Mouse (Mus musculus) erythroblast, adult 5-6 weeks (primary cell): Measurements from ENCODE around the gene Rapgef4. TPM values are rescaled to one million over a fixed set of nuclear protein-coding genes. Genes with fewer than 3 reads are reported as not detected.
"Not testable (repeated sequence)": the region's sequence is repeated elsewhere in the genome, so short reads cannot be mapped to it uniquely, and the experiment has no call there.

Experiments
- ATAC-seq: replicated peaks from 2 replicates; pipeline ENCODE4 v1.8.0; 2016; ENCODE audit warnings: moderate number of reproducible peaks, mild to moderate bottlenecking, moderate TSS enrichment, inconsistent platforms; ENCODE audit not compliant: poor library complexity, low FRiP score, severe bottlenecking
- total RNA-seq, 2 experiments: library from RNA; stranded (forward) in 1 of 2; stranded (reverse) in 1 of 2; fragments of 150-400 nt in 1 of 2; fragments of 200-764, 138-1000 nt in 1 of 2; gene quantifications; 2 replicates each; pipeline versions ENCODE4 v1.2.3 to v1.2.4; 2015 to 2017; ENCODE audit warnings: low replicate concordance in 2 of 2

The Rapgef4 gene
- total RNA-seq, 2 experiments from 2014 or later, result 4.8 TPM; not detected in 1

DNA sequence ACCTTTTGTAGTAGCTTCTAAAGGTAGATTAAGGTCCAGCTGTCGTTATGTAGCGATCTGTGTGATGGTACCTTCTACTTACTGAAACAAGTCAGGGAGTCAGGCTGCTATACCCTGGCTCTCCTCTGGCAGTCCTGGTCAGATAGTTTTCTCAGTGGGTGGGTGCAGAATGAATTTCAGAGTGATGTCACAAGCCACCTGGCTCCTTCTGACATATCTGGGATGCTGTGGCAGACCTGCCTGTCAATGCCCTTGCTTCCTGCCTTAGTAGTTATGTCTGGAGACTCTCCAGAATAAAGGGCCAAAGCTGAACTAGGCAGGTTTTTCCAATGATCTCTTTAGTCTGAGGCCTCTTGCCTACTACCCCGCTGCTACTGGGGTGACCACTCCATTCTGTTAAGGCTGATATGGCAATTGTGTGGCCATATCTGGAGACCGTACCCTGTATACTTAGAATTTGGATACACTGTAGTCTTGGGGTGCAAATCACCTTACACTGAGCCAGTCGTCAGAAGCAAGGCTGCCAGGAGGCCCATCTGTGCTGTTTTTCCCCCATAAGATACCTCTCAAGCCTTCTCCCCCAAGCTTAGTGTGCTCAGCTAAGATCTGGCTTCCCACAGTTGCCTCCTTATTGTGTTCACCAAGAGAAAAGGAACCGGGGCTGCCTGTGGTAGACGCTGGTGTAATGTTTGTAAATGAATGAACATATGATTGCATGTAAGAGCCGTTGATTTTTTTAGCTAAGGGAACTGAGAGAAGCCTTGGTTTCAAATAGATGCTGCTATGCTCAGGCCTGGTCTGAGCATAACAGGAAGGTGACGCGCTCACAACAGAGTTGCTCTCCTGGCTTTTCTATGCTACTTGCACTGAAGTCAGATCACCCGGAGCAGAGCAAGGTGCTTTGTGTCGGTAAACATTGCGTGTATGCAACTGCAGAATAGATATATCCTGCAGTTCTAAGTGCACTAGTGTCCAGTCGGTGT is 159.1 kb downstream of the Rapgef4 start:
- no peak for ATAC-seq

DNA sequence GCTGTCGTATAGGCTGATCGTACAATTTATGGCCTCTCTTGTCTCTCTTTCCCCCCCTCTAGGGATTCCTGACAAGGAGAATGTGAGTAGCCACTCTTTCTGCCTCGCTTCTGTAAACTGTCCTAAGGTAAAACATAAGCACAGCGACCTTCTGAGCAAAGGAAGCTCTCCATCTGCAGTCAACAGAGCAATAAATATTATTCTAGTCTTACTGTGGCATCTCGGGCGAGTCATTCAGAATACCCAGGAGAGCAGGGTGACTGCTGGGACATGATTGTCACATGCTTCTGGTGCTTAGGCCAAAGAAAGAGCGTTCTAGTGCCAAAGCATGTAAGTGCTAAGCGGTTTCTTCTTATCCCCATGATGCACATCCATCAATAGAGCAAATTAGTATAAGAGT is 160.1 kb downstream of the Rapgef4 start:
- ATAC-seq, result no peak

DNA sequence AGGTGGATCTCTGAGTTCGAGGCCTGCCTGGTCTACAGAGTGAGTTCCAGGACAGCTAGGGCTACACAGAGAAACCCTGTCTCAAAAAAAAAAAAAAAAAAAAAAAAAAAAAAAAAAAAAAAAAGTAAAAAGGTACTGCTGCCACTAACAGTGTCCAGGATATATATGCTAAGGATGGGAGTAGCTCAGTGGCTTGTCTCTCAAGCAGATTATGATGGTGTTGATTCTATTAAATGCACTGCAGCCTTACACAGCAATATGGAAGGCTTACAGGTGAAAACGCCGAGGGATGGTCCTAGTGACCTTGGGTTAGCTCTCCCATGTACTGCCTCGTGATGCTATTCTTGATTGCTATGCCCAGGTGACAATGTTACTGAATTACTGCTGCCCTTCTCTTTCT is 160.7 kb downstream of the Rapgef4 start:
- ATAC-seq, result not testable (repeated sequence)

GRCm38 (mm10) chr2:72143413-72143812 is 162.4 kb downstream of the Rapgef4 start:
- ATAC-seq, result no peak

DNA sequence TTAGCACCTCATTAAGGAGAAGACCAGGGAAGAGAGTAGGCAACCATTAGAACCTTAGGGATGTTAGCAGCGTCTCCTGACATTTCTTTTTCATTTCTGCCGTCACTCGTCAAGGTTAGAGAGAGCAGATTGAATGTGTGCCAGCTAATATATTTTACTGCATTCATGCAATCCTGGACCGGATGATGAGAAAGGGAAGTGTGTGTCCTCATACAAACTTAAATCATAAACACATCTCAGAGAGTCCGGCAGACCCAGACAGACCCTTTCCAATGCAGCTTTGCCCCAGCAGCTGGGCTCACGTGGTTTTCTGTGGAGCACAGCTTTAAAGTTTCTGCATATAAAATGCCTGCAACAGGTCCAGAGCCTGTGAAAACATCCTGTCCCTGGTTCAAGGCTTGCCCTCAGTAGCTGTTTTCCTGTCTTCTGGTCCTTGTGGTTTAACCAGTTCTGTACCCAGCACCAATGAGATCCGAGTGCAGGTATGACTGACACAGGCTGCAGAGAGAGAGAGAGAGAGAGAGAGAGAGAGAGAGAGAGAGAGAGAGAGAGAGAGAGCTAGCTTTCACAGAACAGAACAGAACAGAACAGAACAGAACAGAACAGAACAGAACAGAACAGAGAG is 163.6 kb downstream of the Rapgef4 start:
- ATAC-seq, result no peak

- no peak for ATAC-seq
Measured at GRCm38 (mm10) chr2:72145281-72145875, 164.3 kb downstream of the Rapgef4 start.

- ATAC-seq, result no peak
Measured at GRCm38 (mm10) chr2:72146061-72146460, 165.0 kb downstream of the Rapgef4 start.

- ATAC-seq, result no peak
Measured at GRCm38 (mm10) chr2:72147246-72147645, 166.2 kb downstream of the Rapgef4 start.

DNA sequence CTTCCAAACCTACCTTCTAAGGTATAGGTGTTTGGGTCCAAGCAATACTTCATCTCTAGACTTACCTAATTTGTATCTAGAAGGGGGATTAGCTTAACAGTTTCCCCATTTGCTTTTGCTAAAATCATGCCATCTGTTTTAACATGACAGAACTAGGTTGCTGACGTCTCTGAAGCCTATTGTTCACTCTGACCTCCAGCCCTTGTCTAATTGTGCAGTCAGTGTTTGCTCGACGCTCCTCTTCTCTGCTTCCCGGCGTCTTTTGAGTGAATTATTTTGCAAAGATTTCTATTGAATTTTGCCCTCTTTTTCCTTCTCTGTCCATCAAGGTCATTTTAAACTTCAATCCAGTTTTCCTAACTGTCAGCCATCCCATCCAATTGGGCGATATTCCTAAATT is 166.7 kb downstream of the Rapgef4 start:
- ATAC-seq, result no peak

DNA sequence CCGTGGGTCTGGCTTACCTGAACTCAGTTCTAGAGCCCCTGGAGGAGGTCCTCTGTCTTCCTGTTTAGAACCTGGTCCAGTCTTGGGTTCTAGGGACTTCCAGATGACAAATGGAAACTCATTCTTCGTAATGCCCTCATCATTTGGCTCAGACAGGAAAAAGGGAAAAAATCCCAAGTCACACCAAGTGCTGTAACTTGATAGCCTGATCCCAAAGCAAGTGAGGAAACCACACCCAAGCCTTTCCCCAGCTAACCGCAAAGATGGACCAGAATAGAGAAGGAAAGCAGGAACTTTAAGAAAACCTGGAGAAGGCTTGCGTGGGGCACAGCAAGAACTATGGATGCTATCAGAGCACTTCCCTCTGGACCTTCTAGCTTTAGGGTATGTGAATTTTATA is 167.6 kb downstream of the Rapgef4 start:
- no peak for ATAC-seq

- ATAC-seq, result no peak
Measured at GRCm38 (mm10) chr2:72149059-72149458, 168.0 kb downstream of the Rapgef4 start.

- 0 out of 2 replicates have a peak, but pooled peaks have one; percentile 15 for ATAC-seq
Measured at GRCm38 (mm10) chr2:72151792-72152554, 170.9 kb downstream of the Rapgef4 start.

DNA sequence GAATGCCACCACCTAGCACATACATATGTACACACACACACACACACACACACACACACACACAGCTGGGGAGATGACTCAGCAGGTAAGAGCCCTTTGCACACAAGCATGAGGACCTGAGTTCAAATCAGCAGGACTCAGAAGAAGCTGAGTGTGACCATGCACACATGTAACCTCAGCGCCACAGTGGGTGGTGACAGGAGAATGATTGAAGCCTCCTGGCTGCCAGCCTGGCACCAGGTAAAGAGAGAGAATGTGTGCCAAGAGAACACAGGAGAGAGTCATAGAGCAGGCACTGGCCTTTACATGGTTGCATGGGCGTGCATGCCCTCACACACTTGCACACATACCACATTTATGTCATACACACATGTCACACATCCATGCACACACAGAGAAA is 171.7 kb downstream of the Rapgef4 start:
- ATAC-seq, result no peak

GRCm38 (mm10) chr2:72153851-72154250 is 172.8 kb downstream of the Rapgef4 start:
- ATAC-seq, result no peak

DNA sequence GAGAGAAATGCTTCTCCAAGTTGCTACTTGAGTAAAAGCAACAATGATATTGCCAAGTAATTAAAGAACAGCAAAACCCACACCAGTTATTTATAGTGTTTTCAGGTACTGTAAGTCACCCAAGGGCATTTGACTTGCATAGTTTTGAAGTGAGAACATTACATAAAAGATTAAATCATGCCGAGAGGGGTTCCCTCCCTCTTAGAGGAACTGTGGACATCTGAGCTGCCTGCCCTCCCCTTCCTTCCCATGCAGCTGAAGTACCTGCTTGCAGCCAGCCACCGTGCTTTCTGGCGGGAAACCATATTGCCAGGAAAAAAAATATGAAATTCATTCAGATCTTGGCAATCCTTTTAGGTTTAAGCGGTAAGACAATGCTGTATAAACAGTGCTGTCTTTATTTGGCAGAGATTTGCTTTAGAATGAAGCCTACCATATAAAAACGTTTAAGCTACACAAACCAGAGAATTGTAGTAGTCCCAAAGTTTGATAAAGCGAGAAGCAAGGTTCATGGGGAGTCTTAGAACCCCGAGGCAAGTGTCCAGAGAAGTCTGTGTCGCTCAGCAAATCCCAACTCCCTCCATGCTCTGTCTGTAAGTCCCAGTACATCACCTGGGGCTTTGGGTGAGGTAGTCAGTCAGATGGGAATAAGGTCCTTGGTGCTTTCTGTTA is 174.2 kb downstream of the Rapgef4 start:
- ATAC-seq, result no peak

GRCm38 (mm10) chr2:72156484-72156883 is 175.4 kb downstream of the Rapgef4 start:
- ATAC-seq, result no peak

- no peak for ATAC-seq
Measured at GRCm38 (mm10) chr2:72157561-72157960, 176.5 kb downstream of the Rapgef4 start.

DNA sequence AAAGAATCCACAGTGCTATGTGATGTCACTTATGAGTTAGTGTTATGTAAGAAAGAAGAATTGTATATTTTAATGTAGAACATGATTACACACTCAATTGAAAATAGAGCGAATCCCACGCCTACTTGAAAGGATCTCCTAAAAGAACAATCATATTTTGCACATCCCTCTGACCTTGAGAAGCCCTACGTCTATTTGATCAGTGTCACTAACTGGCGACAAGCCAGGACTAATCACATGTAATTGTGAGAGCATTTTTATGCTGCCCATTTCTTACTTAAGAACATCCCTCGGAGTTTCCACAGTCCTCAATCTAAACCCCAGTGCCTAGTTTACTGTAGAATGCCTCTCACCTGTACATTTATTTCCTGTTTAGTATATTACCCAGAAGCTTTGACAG is 177.0 kb downstream of the Rapgef4 start:
- ATAC-seq, result no peak

- ATAC-seq, result no peak
Measured at GRCm38 (mm10) chr2:72158691-72159225, 177.7 kb downstream of the Rapgef4 start.
